Mouse (Mus musculus) stomach, embryonic 14.5 days (tissue): Measurements from ENCODE around the gene Dusp10. TPM values are rescaled to one million over a fixed set of nuclear protein-coding genes. Genes with fewer than 3 reads are reported as not detected.
A peak's percentile ranks its signal among the peaks of the same experiment; 100 is the strongest.

ENCODE experiments used
- ATAC-seq: fragments of 200-750 bp; cut with Nextera tagmentation; 2 replicates; pipeline ENCODE4 v1.8.0; 2017; ENCODE audit warnings: low read depth, moderate TSS enrichment; ENCODE audit not compliant: insufficient number of reproducible peaks, insufficient read depth, low FRiP score
- H3K27ac ChIP-seq: fragments of 300-500 bp; sonication (generic); 2 replicates; pipeline ENCODE4 v1.5.1; 2014; ENCODE audit warnings: mild to moderate bottlenecking, low read length, moderate library complexity, mixed read lengths
- H3K27me3 ChIP-seq: fragments of 300-500 bp; sonication (generic); 2 replicates; pipeline ENCODE4 v1.6.1; 2014; ENCODE audit warnings: low read length, control low read depth, mixed read lengths; ENCODE audit not compliant: control insufficient read depth, insufficient read depth
- H3K36me3 ChIP-seq: fragments of 300-500 bp; sonication (generic); 2 replicates; pipeline ENCODE4 v1.6.1; 2014; ENCODE audit warnings: mild to moderate bottlenecking, control low read depth, low read length, moderate library complexity, mixed read lengths; ENCODE audit not compliant: control insufficient read depth, insufficient read depth
- H3K4me1 ChIP-seq: fragments of 300-500 bp; sonication (generic); 2 replicates; pipeline ENCODE4 v1.6.1; 2014; ENCODE audit warnings: low read length, control low read depth, mixed read lengths; ENCODE audit not compliant: control insufficient read depth, insufficient read depth
- H3K4me2 ChIP-seq: fragments of 300-500 bp; sonication (generic); replicated peaks from 2 replicates; pipeline ENCODE4 v1.6.1; 2014; ENCODE audit warnings: low read depth, low read length, control low read depth
- H3K4me3 ChIP-seq: fragments of 300-500 bp; sonication (generic); 2 replicates; pipeline ENCODE4 v1.5.1; 2014; ENCODE audit warnings: low read depth, low read length, control low read depth
- H3K9ac ChIP-seq: fragments of 300-500 bp; sonication (generic); replicated peaks from 2 replicates; pipeline ENCODE4 v1.6.1; 2014; ENCODE audit warnings: low read depth, mild to moderate bottlenecking, control low read depth, low read length, moderate library complexity, mixed read lengths
- H3K9me3 ChIP-seq: fragments of 300-500 bp; sonication (generic); 2 replicates; pipeline ENCODE4 v1.6.1; 2016; ENCODE audit warnings: low read depth, low read length, control low read depth; ENCODE audit not compliant: control insufficient read depth
- WGBS: fragments of 180-500 bp; shearing (Covaris S2); extraction: QIAGEN DNeasy Blood & Tissue Kit; methylation state at CpG from one replicate; pipeline ENCODE4 v1.1.7; 2014; 5-methylcytosine and 5-hydroxymethylcytosine counted together
- polyA plus RNA-seq: library from polyadenylated mRNA; unstranded; fragments of >200 nt; fragmentation: Nextera tagmentation; extraction: Ambion mirVana; gene quantifications from 2 replicates; pipeline ENCODE4 v1.2.1, GENCODE M21; 2014

Gene Dusp10
- polyA plus RNA-seq, 1 experiment from 2014 or later = 9.0 TPM

DNA sequence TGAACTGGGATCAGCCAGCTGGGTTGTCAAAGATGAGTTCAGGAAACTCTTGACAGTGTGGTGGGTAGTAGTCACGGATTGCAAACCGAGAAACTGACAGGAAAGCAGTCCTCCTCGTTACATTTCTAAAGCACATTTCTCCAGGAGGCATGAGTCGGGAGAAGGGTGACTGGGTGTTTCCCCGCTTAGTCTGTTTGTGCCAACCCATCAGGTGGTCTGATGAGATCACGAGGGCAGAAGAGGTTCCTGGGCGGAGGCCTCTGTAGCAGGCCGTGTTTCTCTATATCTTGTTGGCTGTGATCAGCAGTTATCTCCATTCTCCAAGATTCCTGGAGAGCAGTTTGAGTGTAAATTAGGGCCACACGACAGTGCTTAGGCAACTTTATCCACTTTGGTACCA, 29.6 kb downstream of the Dusp10 start:
- no peaks in the 10 kb centered on the region for H3K9me3 ChIP-seq
- peak overlapping the region; percentile 39; the same call in 1 of the 2 replicates for H3K27ac ChIP-seq
- ATAC-seq = no peak
- H3K27me3 ChIP-seq = no peaks in the 10 kb centered on the region
- no peak overlapping the region for H3K9ac ChIP-seq
- H3K4me3 ChIP-seq = no peak overlapping the region
- no peak overlapping the region for H3K4me2 ChIP-seq
- H3K36me3 ChIP-seq = no peaks in the 10 kb centered on the region
- 80% methylated on average over 9 of the region's 9 CpGs for WGBS
- H3K4me1 ChIP-seq = peaks cover 5% of the 10 kb centered on the region

DNA sequence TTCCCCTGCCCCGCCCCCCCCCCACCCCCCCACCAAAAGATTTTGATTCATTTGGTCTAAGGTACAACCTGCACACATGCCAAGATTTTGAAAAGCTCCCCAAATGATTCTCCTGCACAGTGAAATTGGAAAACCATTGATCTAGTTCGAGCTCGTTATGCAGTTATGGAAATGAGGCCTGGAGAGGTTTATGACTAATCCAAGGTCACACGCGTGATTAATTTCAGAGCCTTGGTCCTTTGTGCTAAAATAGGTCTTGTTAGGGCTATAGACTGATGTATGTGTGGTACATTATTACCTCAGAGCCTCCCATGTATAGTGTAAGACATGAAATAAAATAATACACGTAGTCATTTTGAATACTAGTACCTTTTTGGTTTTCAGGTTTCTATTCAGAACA, 30.3 kb downstream of the Dusp10 start:
- WGBS = 81% methylated on average over 6 of the region's 6 CpGs
- peaks cover 5% of the 10 kb centered on the region for H3K4me1 ChIP-seq
- no peak for ATAC-seq

DNA sequence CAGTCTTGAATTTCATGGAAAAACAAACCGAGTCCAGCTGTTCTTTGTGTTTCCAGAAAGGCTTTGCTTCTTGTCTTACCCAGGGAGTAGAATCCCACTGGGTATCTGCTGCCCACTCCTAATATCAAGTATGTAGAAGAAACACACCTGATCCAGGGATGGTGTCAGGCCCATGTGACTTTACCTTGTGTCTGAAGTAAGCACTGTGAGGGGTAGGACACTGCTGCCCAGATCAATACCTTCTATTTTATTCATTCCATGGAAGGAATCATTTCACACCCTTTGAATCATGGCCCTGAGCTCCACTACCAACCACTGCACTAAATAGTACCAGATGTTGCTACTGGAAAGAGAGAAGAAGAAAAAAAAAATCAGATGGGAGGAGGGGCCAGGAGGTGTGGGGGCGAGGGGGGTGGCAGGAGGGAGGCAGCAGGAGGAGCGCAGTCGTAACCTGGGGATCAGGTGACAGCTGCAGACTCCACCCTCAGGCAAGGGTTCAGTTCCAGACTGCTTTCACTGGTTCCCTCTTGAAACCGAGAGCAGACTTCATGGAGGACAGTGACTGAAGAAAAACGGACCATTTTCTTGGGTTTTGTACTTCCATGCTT, 33.1 kb downstream of the Dusp10 start:
- no peaks in the 10 kb centered on the region for H3K36me3 ChIP-seq
- H3K4me2 ChIP-seq = no peak overlapping the region
- WGBS = 59% methylated on average over 6 of the region's 6 CpGs
- H3K9me3 ChIP-seq = no peaks in the 10 kb centered on the region
- no peak for ATAC-seq
- H3K9ac ChIP-seq = no peak overlapping the region
- H3K27ac ChIP-seq = no peak overlapping the region
- no peaks in the 10 kb centered on the region for H3K27me3 ChIP-seq
- no peak overlapping the region for H3K4me3 ChIP-seq
- H3K4me1 ChIP-seq = peaks cover 3% of the 10 kb centered on the region

More for the DNA sequence above, 30.3 kb downstream of the Dusp10 start:
- Histone ChIP-seq H3K4me3 (no peak overlapping the region), H3K27ac (no peak overlapping the region), H3K4me2 (no peak overlapping the region), H3K36me3 (no peaks in the 10 kb centered on the region), H3K9ac (no peak overlapping the region), H3K27me3 (no peaks in the 10 kb centered on the region), H3K9me3 (no peaks in the 10 kb centered on the region)

DNA sequence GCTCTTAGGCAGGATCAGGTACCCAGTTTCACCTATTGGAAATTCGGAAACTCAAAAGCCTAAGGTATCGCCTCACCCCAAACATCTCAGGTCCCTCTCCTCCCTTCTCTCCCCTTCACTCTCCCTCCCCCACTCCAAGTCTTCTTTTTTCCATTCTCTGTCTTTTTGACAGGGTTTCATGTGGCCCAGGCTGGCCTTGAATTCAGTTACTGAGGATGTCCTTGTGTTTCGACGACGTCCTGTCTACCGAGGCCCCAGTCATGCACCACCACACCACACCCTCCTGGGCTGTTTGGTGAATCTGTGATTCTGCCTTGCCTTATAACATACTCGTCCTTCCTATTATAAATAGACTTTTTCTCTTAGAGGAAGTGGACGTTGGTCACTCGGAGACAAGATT, 34.7 kb downstream of the Dusp10 start:
- H3K4me3 ChIP-seq = no peak overlapping the region
- H3K36me3 ChIP-seq = no peaks in the 10 kb centered on the region
- H3K27me3 ChIP-seq = no peaks in the 10 kb centered on the region
- H3K27ac ChIP-seq = no peak overlapping the region
- H3K9ac ChIP-seq = no peak overlapping the region
- H3K9me3 ChIP-seq = no peaks in the 10 kb centered on the region
- no peak for ATAC-seq
- WGBS = 85% methylated on average over 9 of the region's 9 CpGs
- no peak overlapping the region for H3K4me2 ChIP-seq
- peaks cover 9% of the 10 kb centered on the region; the same call in 1 of the 2 replicates for H3K4me1 ChIP-seq

DNA sequence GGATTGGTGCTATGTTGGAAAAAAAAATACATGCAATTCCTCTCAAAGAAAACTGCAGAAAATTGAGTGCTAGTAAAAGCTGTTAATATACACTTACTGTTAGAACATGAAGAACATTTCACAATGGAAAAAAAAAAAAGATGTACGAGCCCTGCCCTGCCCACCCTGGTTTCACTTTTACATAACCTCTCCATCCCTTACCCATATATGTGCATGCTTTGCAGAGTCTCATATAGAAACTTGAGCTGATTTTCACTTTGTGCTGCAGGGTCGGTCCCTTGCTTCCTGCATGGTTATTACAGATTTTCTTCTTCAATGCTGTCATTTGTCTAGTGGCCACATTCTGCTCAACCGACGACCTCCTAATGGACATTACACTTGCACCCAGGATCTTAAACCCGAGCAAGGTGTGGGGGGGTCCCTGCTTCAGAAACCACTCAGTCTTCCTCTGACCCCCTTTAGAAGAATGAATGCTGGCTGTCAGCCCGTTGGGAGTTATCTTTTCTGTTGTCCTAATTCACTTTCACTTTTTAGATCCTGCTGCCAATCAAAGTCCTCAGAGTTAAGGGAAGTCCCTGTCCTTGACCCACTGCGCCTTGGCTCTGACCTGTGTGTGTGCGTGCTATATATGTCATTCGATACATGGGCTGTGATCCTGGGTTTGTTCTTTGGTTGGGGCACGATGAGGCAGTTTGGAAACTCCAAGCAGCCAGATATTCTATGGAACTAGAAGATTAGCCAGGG, 35.7 kb downstream of the Dusp10 start:
- 53% methylated on average over 10 of the region's 10 CpGs for WGBS
- H3K27me3 ChIP-seq = no peaks in the 10 kb centered on the region
- no peak overlapping the region for H3K27ac ChIP-seq
- H3K9me3 ChIP-seq = no peaks in the 10 kb centered on the region
- peaks cover 11% of the 10 kb centered on the region; the same call in 1 of the 2 replicates for H3K4me1 ChIP-seq
- no peaks in the 10 kb centered on the region for H3K36me3 ChIP-seq
- H3K4me2 ChIP-seq = no peak overlapping the region
- no peak for ATAC-seq
- no peak overlapping the region for H3K9ac ChIP-seq
- no peak overlapping the region for H3K4me3 ChIP-seq

DNA sequence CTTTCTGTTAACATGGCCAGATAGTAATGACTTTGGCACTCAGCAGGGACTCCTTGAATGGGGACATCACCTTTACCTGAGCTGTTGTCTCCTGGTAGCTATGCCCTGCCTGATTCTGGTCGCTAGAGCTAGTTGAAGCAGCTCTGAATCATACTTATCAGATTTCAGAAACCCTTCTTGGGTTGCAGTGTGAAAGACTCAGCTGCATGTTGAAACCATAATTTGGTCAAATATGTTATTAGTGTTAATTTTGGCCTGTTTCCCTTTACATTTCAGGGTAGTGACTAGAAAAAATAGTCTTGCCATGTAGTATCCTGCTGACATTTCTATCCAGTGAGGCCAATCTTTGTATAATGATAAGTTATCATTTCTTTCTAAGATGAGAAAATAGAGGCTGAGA, 38.2 kb downstream of the Dusp10 start:
- no peak for ATAC-seq
- Histone ChIP-seq H3K27me3 (no peaks in the 10 kb centered on the region), H3K4me1 (peaks cover 11% of the 10 kb centered on the region; the same call in 1 of the 2 replicates), H3K4me2 (no peak overlapping the region), H3K27ac (no peak overlapping the region), H3K9ac (no peak overlapping the region), H3K4me3 (no peak overlapping the region), H3K36me3 (no peaks in the 10 kb centered on the region), H3K9me3 (no peaks in the 10 kb centered on the region)
- WGBS = 41% methylated on average over 1 of the region's 1 CpGs

DNA sequence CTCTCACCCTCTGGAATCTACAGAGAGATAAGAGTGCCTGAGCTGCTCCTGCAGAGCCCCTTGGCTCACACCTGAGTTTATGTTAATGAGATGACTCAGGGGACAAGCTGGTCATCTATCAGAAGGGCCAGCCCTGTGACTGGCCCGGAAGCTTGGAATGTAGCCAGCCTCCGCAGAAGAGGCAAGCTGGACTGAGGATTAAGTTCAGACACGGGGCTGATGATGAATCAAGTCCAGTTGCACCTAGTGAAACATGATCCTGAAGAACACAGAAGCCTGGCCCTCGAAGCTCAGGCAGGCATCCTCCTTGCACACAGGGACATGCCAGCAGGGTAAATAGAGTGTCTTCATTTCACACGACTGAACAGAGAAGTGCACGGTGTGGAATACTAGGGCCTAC, 38.7 kb downstream of the Dusp10 start:
- no peak overlapping the region for H3K4me3 ChIP-seq
- no peak overlapping the region for H3K4me2 ChIP-seq
- WGBS = 12% methylated on average over 6 of the region's 6 CpGs
- H3K9ac ChIP-seq = no peak overlapping the region
- H3K27ac ChIP-seq = no peak overlapping the region
- no peaks in the 10 kb centered on the region for H3K9me3 ChIP-seq
- ATAC-seq = 0 out of 2 replicates have a peak, but pooled peaks have one; percentile 23
- peaks cover 11% of the 10 kb centered on the region; the same call in 1 of the 2 replicates for H3K4me1 ChIP-seq
- no peaks in the 10 kb centered on the region for H3K36me3 ChIP-seq
- H3K27me3 ChIP-seq = no peaks in the 10 kb centered on the region

DNA sequence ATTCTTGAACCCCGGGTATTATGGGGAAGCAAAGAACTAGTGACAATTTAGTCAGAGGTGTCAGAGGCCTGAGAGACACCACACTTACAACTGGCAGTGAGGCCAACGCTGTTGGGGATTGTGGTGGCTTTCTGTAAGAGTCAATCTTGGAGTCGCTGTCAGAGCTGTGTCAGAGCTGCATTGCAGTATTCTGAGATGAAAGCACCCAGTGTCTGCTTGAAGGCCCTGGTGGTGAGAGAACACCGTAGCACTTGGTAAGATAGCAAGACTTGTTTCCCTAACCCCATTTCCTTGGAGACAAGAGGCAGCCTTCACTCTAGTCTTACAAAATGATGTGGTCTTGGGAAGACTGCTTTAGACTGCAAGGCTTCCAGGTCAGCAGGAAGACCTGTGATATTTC, 39.2 kb downstream of the Dusp10 start:
- Histone ChIP-seq H3K4me1 (peaks cover 11% of the 10 kb centered on the region; the same call in 1 of the 2 replicates), H3K9me3 (no peaks in the 10 kb centered on the region), H3K36me3 (no peaks in the 10 kb centered on the region), H3K4me2 (no peak overlapping the region), H3K27ac (no peak overlapping the region), H3K9ac (no peak overlapping the region), H3K27me3 (no peaks in the 10 kb centered on the region), H3K4me3 (no peak overlapping the region)
- 64% methylated on average over 4 of the region's 4 CpGs for WGBS
- ATAC-seq = no peak
